Mouse (Mus musculus) midbrain, embryonic 16.5 days (tissue): Measurements from ENCODE around the gene Rbm6. TPM values are rescaled to one million over a fixed set of nuclear protein-coding genes. Genes with fewer than 3 reads are reported as not detected.

Source experiments
- ATAC-seq: fragments of 200-750 bp; cut with Nextera tagmentation; 2 replicates; pipeline ENCODE4 v1.8.0; 2017; ENCODE audit warnings: moderate TSS enrichment
- H3K27ac ChIP-seq: fragments of 300-500 bp; sonication (generic); 2 replicates; pipeline ENCODE4 v1.5.1; 2014; ENCODE audit warnings: mild to moderate bottlenecking, low read length, mixed read lengths
- H3K27me3 ChIP-seq: fragments of 300-500 bp; sonication (generic); 2 replicates; pipeline ENCODE4 v1.6.1; 2014; ENCODE audit warnings: low read depth, low read length, mixed read lengths; ENCODE audit not compliant: control insufficient read depth, insufficient read depth
- H3K36me3 ChIP-seq: fragments of 300-500 bp; sonication (generic); 2 replicates; pipeline ENCODE4 v1.6.1; 2014; ENCODE audit warnings: mild to moderate bottlenecking, low read length, moderate library complexity, mixed read lengths; ENCODE audit not compliant: control insufficient read depth, insufficient read depth
- H3K4me1 ChIP-seq: fragments of 300-500 bp; sonication (generic); 2 replicates; pipeline ENCODE4 v1.6.1; 2014; ENCODE audit warnings: mild to moderate bottlenecking, low read length, mixed read lengths; ENCODE audit not compliant: control insufficient read depth, insufficient read depth
- H3K4me2 ChIP-seq: fragments of 300-500 bp; sonication (generic); 2 replicates; pipeline ENCODE4 v1.6.1; 2014; ENCODE audit warnings: mild to moderate bottlenecking, low read length, mixed read lengths
- H3K4me3 ChIP-seq: fragments of 300-500 bp; sonication (generic); 2 replicates; pipeline ENCODE4 v1.5.1; 2014; ENCODE audit warnings: low read depth, mild to moderate bottlenecking, low read length, moderate library complexity, mixed read lengths
- H3K9ac ChIP-seq: fragments of 300-500 bp; sonication (generic); 2 replicates; pipeline ENCODE4 v1.6.1; 2014; ENCODE audit warnings: low read depth, low read length, mixed read lengths
- H3K9me3 ChIP-seq: fragments of 300-500 bp; sonication (generic); replicated peaks from 2 replicates; pipeline ENCODE4 v1.6.1; 2014; ENCODE audit warnings: mild to moderate bottlenecking, low read length, mixed read lengths; ENCODE audit not compliant: control insufficient read depth, poor library complexity, severe bottlenecking
- WGBS: fragments of 180-500 bp; shearing (Covaris S2); extraction: QIAGEN DNeasy Blood & Tissue Kit; methylation state at CpG from one replicate; pipeline ENCODE4 v1.1.7; 2014; 5-methylcytosine and 5-hydroxymethylcytosine counted together
- polyA plus RNA-seq: library from polyadenylated mRNA; unstranded; fragments of >200 nt; fragmentation: Nextera tagmentation; extraction: Ambion mirVana; gene quantifications from 2 replicates; pipeline ENCODE4 v1.2.1, GENCODE M21; 2015

Rbm6 gene
- polyA plus RNA-seq, 1 experiment from 2014 or later = 95.5 TPM

DNA sequence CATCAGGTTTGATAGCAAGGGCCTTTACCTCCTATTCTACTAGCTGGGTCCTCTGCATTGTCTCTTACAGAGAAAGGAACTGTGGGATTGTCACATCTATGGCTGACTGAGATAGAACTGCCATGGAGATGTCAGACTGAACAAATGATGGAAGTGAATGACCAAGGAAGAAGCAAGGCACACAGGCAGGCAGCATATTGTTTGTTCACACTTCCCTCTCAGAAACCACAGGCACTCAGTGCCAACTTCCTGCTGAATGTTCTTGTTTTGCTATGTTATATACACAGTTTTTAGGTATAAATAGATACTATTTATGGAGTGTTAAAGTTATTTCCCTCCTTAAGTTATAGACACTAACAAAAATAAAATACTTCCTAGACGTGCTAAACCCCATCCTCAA is 125.7 kb downstream of the Rbm6 start:
- peaks cover 89% of the 10 kb centered on the region for H3K36me3 ChIP-seq
- H3K4me3 ChIP-seq = no peak overlapping the region
- no peaks in the 10 kb centered on the region for H3K27me3 ChIP-seq
- H3K4me1 ChIP-seq = no peaks in the 10 kb centered on the region
- H3K9ac ChIP-seq = no peak overlapping the region
- no peaks in the 10 kb centered on the region for H3K9me3 ChIP-seq
- no peak overlapping the region for H3K4me2 ChIP-seq
- WGBS = 93% methylated on average over 1 of the region's 1 CpGs
- H3K27ac ChIP-seq = no peak overlapping the region
- no peak for ATAC-seq

DNA sequence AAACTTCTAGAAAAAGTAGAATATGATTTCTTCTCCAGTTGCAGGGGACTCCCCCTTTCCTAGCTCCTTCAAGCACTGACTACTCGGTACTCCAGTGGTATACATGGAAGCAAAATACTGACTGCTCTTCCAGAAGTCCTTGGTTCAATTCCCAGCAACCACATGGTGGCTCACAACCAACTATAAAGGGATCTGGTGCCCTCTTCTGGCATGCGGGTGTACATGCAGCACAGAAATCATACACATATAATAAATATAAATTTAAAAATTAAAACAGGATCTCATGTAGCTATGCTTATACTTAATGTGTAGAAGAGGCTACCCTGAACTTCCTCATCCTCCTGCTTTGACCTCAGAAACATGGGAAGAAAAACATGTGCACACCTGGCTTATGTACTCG is 126.4 kb downstream of the Rbm6 start:
- Histone ChIP-seq H3K27me3 (no peaks in the 10 kb centered on the region), H3K4me3 (no peak overlapping the region), H3K9me3 (no peaks in the 10 kb centered on the region), H3K9ac (no peak overlapping the region), H3K27ac (no peak overlapping the region), H3K36me3 (peaks cover 89% of the 10 kb centered on the region), H3K4me1 (no peaks in the 10 kb centered on the region), H3K4me2 (no peak overlapping the region)
- 95% methylated on average over 3 of the region's 3 CpGs for WGBS
- no peak for ATAC-seq

DNA sequence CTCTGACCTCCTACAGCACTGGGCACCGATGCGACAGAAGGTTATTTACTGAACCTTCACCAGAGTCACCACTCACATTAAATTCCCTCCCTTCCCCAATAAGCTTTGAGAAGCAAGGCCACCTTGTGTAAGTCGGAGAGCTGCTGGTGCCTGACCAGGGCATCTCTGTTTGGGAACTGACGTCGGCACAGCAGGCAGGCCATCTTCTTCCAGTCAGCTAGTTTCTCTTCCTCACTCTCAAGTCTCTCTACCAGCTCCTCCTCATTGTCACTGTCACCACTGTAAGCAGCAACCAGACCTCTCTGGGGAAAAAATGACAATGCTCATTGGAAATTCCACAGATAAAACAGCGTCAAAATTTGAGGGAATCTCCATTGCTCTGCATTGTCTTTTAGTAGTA is 129.0 kb downstream of the Rbm6 start:
- Histone ChIP-seq H3K9me3 (no peaks in the 10 kb centered on the region), H3K4me1 (no peaks in the 10 kb centered on the region), H3K27ac (no peak overlapping the region), H3K36me3 (peaks cover 89% of the 10 kb centered on the region), H3K9ac (no peak overlapping the region), H3K4me2 (no peak overlapping the region), H3K4me3 (no peak overlapping the region), H3K27me3 (no peaks in the 10 kb centered on the region)
- ATAC-seq = no peak
- WGBS = 94% methylated on average over 6 of the region's 6 CpGs

DNA sequence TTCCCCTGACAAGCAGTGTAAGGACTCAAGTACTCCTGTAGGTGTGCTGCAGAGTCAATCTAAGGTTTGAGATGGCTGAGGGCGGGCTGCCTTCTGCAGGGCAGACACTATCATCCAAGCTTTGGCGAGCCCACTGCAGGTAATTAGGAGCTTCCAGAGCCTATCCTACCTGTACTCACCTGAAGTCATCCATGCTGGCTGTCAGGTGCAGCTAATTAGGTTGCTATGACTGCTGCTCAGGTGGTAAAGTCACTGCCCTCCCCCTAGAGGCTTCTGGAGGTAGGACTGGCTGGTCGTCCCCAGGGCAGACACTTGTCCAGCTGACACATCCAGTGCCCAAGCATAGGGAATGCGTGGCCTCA is 134.2 kb downstream of the Rbm6 start:
- peaks cover 44% of the 10 kb centered on the region for H3K36me3 ChIP-seq

DNA sequence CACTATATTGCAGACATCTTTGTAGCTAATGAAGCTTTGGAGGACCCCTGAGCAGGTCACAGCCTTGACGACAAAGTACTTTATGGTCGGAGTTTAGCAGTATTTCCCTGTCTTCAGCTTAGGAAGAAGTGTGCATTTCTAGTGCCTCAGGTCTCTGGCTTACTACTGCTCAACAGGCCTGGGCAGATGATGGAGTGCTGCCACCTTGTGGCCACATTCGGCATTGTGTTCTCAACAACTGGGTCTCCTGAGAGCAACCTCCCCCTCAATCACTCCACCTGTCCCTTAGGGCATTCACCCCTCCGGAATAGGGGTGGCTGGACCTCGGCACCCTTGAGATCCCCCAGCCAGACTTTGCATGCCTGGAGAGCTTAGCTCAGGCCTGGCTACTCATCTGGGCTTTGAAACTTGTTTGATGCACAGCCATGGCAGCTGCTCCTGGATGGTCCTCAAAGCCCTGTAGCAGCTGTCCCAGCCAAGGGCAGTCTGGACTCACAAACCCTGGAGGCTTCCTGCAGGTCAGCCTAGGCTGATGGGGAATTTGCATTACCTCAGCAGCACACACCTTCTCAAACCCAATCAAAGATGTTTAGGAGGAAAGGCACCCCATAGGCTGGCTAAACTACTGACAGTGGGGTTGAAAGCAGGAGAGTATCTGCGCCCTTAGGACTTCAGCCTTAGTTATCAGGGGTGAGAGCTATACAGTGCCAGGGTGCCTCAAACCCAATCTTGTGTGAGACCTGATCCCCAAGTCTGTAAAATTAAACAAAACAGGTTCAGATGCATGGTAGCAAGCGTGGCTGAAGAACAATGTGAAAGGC is 134.8 kb downstream of the Rbm6 start:
- peak; percentile 49 for ATAC-seq

More for the DNA sequence above, 134.2 kb downstream of the Rbm6 start:
- Histone ChIP-seq H3K27me3 (no peaks in the 10 kb centered on the region), H3K4me3 (no peak overlapping the region), H3K4me2 (no peak overlapping the region), H3K27ac (peak overlapping the region; percentile 56), H3K9ac (no peak overlapping the region), H3K9me3 (no peaks in the 10 kb centered on the region), H3K4me1 (peaks cover 29% of the 10 kb centered on the region)
- WGBS = 42% methylated on average over 4 of the region's 4 CpGs
- ATAC-seq = peak; percentile 28; the same call in 1 of the 2 replicates

DNA sequence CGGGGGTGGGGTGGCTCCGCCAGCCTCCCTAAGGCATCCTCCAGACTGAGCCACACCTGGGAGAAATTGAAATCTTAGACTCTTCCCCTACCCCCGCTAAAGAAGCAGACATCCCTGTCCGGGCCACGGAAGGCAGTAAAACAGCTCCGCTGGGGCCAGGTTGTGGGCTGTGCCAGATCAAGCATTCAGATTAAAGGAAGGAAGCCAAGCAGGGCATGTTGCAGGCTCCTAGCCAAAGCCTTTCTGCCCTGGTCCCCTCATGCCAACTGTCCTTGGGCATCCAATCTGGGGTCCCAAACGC is 136.9 kb downstream of the Rbm6 start:
- 4% methylated on average over 7 of the region's 7 CpGs for WGBS
- H3K36me3 ChIP-seq = peaks cover 19% of the 10 kb centered on the region
- H3K9me3 ChIP-seq = no peaks in the 10 kb centered on the region
- H3K4me2 ChIP-seq = peak overlapping the region; percentile 47
- H3K4me3 ChIP-seq = peak overlapping the region; percentile 2; the same call in 1 of the 2 replicates
- no peaks in the 10 kb centered on the region for H3K27me3 ChIP-seq
- peak; percentile 6; the same call in 1 of the 2 replicates for ATAC-seq
- H3K4me1 ChIP-seq = peaks cover 29% of the 10 kb centered on the region
- H3K9ac ChIP-seq = peak overlapping the region; percentile 58
- H3K27ac ChIP-seq = peak overlapping the region; percentile 91

More for the DNA sequence above, 134.8 kb downstream of the Rbm6 start:
- H3K27me3 ChIP-seq = no peaks in the 10 kb centered on the region
- no peak overlapping the region for H3K9ac ChIP-seq
- H3K4me3 ChIP-seq = no peak overlapping the region
- H3K27ac ChIP-seq = peak overlapping the region; percentile 56
- peaks cover 29% of the 10 kb centered on the region for H3K4me1 ChIP-seq
- no peaks in the 10 kb centered on the region for H3K9me3 ChIP-seq
- H3K36me3 ChIP-seq = peaks cover 39% of the 10 kb centered on the region
- H3K4me2 ChIP-seq = no peak overlapping the region
- WGBS = 19% methylated on average over 7 of the region's 7 CpGs

DNA sequence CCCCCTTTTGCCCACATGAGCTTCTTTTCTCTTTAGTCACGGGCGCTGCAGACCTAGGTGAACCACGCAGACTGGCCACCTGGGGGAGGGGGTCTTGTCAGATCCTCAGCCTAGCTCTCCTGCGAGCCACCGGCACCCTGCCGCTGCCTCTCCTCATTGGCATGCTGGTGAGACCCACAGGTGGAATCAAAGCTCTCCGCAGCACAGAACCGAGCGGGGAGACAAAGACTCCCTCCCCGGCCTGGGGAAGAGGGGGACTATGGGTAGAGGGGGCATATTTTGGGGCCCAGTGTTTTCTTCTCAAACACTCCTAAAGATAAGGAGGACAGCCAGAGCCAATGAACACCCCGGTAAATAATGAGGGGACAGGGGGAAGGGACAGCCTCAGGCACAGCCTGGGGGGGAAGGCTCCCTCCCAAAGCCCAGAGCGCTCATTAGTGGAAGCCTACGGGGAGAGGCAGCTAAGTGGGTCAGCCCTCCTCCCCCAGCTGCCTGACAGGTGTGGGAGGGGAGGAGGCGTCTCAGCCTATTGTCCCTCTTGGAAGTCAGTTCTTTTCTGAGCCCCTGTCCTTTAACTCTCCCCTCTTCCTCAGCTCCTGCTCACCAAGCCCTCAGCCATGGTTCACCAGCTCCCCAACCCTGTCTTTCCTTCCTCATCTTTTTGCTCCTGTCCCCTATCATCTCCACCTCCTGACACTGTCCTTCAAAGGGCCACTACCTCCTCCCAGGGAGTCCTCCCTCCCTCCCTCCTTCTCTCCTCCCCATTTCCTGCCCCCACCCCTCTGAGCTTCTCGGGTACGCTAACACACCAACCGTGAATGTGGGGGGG is 137.5 kb downstream of the Rbm6 start:
- H3K36me3 ChIP-seq = peaks cover 13% of the 10 kb centered on the region
- H3K4me3 ChIP-seq = peak overlapping the region; percentile 2
- peak overlapping the region; percentile 47 for H3K4me2 ChIP-seq
- no peaks in the 10 kb centered on the region for H3K9me3 ChIP-seq
- H3K9ac ChIP-seq = peak overlapping the region; percentile 58
- ATAC-seq = peak; percentile 62
- H3K27me3 ChIP-seq = no peaks in the 10 kb centered on the region
- H3K27ac ChIP-seq = peak overlapping the region; percentile 91
- WGBS = under 1% methylated on average over 16 of the region's 17 CpGs
- H3K4me1 ChIP-seq = peaks cover 35% of the 10 kb centered on the region

DNA sequence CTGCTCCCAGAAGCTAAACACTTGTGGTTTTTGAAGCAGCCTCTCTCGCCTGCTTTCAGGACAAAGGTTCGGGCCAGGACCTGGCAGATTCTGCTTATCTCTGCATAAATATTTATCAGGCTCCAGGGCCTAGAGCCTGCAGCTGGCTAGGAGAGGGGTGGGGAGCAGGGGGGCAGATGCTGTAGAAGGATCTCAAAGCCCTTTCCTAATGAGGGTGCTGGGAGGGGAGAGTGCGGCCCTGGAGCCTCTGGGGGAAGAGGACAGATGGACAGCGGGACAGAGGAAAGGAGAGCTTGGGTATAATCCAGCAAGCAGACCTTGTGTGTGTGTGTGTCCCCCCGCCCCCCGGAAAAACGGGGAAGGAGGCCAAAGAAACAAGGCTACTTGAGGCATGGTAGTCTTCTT is 138.5 kb downstream of the Rbm6 start:
- Histone ChIP-seq H3K9ac (peak overlapping the region; percentile 58; the same call in 1 of the 2 replicates), H3K36me3 (peaks cover 7% of the 10 kb centered on the region; the same call in 1 of the 2 replicates), H3K4me2 (no peak overlapping the region; the same call in 1 of the 2 replicates), H3K9me3 (no peaks in the 10 kb centered on the region), H3K27me3 (no peaks in the 10 kb centered on the region), H3K27ac (peak overlapping the region; percentile 91), H3K4me3 (no peak overlapping the region), H3K4me1 (peaks cover 44% of the 10 kb centered on the region)
- no peak for ATAC-seq
- WGBS = 21% methylated on average over 7 of the region's 7 CpGs

DNA sequence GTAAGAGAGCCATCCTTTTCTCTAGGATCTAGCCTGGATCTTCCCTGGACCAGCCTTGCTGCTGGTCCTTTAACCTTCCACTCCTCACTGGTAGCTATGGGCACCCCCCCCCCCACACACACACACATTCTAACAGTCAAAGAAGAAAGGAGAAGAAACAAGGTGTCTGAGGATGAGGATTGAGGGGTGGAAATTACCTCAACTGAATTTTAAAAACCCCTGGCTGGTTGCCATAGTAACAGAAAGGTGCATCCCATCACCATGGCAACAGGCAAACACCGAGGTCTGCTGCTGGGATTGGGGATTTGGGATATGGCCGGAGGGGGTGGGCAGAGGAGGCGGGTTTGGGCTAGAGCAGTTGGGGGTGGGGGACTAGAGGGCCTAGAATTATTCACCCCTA is 143.3 kb downstream of the Rbm6 start:
- peak overlapping the region; percentile 92 for H3K27ac ChIP-seq
- peaks cover 48% of the 10 kb centered on the region for H3K4me1 ChIP-seq
- H3K36me3 ChIP-seq = no peaks in the 10 kb centered on the region
- H3K4me3 ChIP-seq = no peak overlapping the region
- H3K9ac ChIP-seq = 0 out of 2 replicates have a peak overlapping the region, but pooled peaks have one; percentile 21
- ATAC-seq = peak; percentile 66
- H3K4me2 ChIP-seq = peak overlapping the region; percentile 27
- H3K27me3 ChIP-seq = no peaks in the 10 kb centered on the region
- 6% methylated on average over 3 of the region's 3 CpGs for WGBS
- no peaks in the 10 kb centered on the region for H3K9me3 ChIP-seq
